Mouse (Mus musculus) erythroblast, embryonic 14.5 days (primary cell): ENCODE data around the gene Hsp90b1. TPM values are rescaled to one million over a fixed set of nuclear protein-coding genes. Genes with fewer than 3 reads are reported as not detected.

Source experiments
- polyA plus RNA-seq: library from polyadenylated mRNA; stranded (reverse); fragments of >175 nt; gene quantifications from 2 replicates; pipeline ENCODE4 v1.2.3, GENCODE M21; 2012

Hsp90b1 gene
- polyA plus RNA-seq, 1 experiment, result 1.4 TPM

Other genes with a start within 250 kb of the Hsp90b1 start
- gene Syn3, start 206.6 kb downstream of the Hsp90b1 start, polyA plus RNA-seq, result 0.01 TPM in 1 of 2 replicates, not detected in the other
- 0.03 TPM in 1 of 2 replicates, not detected in the other for gene Ttc41, start 302 bp upstream of the Hsp90b1 start, polyA plus RNA-seq
- gene Gm49358, start 58.5 kb upstream of the Hsp90b1 start, polyA plus RNA-seq, result not detected in 2 replicates
- 0.01 and 0.02 TPM in 2 replicates for gene Nt5dc3, start 73.5 kb upstream of the Hsp90b1 start, polyA plus RNA-seq